Mouse (Mus musculus): Measurements from ENCODE around the gene Car9. TPM values are rescaled to one million over a fixed set of nuclear protein-coding genes. Genes with fewer than 3 reads are reported as not detected.

Car9 gene
- total and polyA plus RNA-seq, 2 experiments from 2014 or later = 0.14 to 0.65 TPM

- Histone ChIP-seq H3K36me3 (ENCODE audit: insufficient read depth) (peaks cover 24% of the 10 kb centered on the region), H3K4me3 (ENCODE audit: low read depth, low read length) (no peak overlapping the region), H3K27ac (ENCODE audit: low read depth, low read length) (no peak overlapping the region), H3K4me1 (ENCODE audit: insufficient read depth) (no peaks in the 10 kb centered on the region), H3K27me3 (ENCODE audit: insufficient read depth, low read length) (peaks cover 12% of the 10 kb centered on the region), H3K9ac (no peak overlapping the region), H3K9me3 (ENCODE audit: low read length) (no peaks in the 10 kb centered on the region), H3K4me2 (ENCODE audit: low read depth) (no peak overlapping the region)
- 0 out of 2 replicates have a peak, but pooled peaks have one; percentile 17 for TF ChIP-seq CTCF (IDR thresholded peaks at IDR 0.05; ENCODE audit: low read depth)
- 78% methylated on average over 9 of the region's 9 CpGs for WGBS
- ATAC-seq (no peak), DNase-seq (no peak)
Observed at GRCm38 (mm10) chr4:43528487-43528886, 21.7 kb downstream of the Car9 start.

- TF ChIP-seq CTCF (IDR thresholded peaks at IDR 0.05; ENCODE audit: low read depth) = no peak
- peaks cover 34% of the 10 kb centered on the region for H3K36me3 ChIP-seq (ENCODE audit: insufficient read depth)
- ATAC-seq = no peak
- H3K4me2 ChIP-seq (ENCODE audit: low read depth) = no peak overlapping the region
- WGBS = 75% methylated on average over 8 of the region's 8 CpGs
- H3K27me3 ChIP-seq (ENCODE audit: insufficient read depth, low read length) = no peaks in the 10 kb centered on the region
- H3K4me1 ChIP-seq (ENCODE audit: insufficient read depth) = no peaks in the 10 kb centered on the region
- H3K9me3 ChIP-seq (ENCODE audit: low read length) = no peaks in the 10 kb centered on the region
- no peak for DNase-seq
- H3K9ac ChIP-seq = no peak overlapping the region
- no peak overlapping the region for H3K4me3 ChIP-seq (ENCODE audit: low read depth, low read length)
- no peak overlapping the region for H3K27ac ChIP-seq (ENCODE audit: low read depth, low read length)
Observed at GRCm38 (mm10) chr4:43530081-43530501, 23.3 kb downstream of the Car9 start.

DNA sequence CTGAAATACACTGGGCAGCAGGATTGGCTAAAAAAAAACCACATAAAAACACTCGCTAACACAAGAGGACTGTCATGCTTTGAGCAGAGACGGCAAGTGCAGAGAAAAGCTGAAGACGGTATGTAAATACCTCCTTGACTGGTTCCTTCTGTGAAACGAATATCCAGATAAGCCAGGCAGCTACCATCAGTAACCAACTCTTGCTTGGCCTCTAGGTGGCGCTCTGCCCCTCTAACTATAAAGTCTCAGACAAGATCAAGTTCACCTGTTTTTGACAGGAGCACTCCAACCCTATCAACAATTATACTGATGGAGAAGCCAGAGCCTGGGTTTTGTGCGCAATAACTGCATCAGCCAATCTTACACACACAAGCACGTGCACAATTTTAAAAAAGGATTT, 23.8 kb downstream of the Car9 start:
- TF ChIP-seq CTCF (IDR thresholded peaks at IDR 0.05; ENCODE audit: low read depth) = peak; percentile 77
- H3K4me2 ChIP-seq (ENCODE audit: low read depth) = no peak overlapping the region
- peak; percentile 48 for ATAC-seq
- no peak overlapping the region for H3K4me3 ChIP-seq (ENCODE audit: low read depth, low read length)
- WGBS = 19% methylated on average over 7 of the region's 7 CpGs
- H3K27ac ChIP-seq (ENCODE audit: low read depth, low read length) = no peak overlapping the region
- peak; percentile 74 for DNase-seq
- H3K4me1 ChIP-seq (ENCODE audit: insufficient read depth) = no peaks in the 10 kb centered on the region
- H3K36me3 ChIP-seq (ENCODE audit: insufficient read depth) = peaks cover 38% of the 10 kb centered on the region
- no peaks in the 10 kb centered on the region for H3K27me3 ChIP-seq (ENCODE audit: insufficient read depth, low read length)
- no peaks in the 10 kb centered on the region for H3K9me3 ChIP-seq (ENCODE audit: low read length)
- no peak overlapping the region for H3K9ac ChIP-seq

- H3K36me3 ChIP-seq (ENCODE audit: insufficient read depth) = peaks cover 61% of the 10 kb centered on the region
Observed at GRCm38 (mm10) chr4:43533270-43533669, 26.5 kb downstream of the Car9 start.

GRCm38 (mm10) chr4:43535628-43536027, 28.9 kb downstream of the Car9 start:
- DNase-seq (no peak), ATAC-seq (no peak)
- Histone ChIP-seq H3K4me2 (ENCODE audit: low read depth) (no peak overlapping the region), H3K36me3 (ENCODE audit: insufficient read depth) (peaks cover 84% of the 10 kb centered on the region), H3K27me3 (ENCODE audit: insufficient read depth, low read length) (no peaks in the 10 kb centered on the region), H3K4me1 (ENCODE audit: insufficient read depth) (no peaks in the 10 kb centered on the region), H3K9me3 (ENCODE audit: low read length) (no peaks in the 10 kb centered on the region), H3K4me3 (ENCODE audit: low read depth, low read length) (no peak overlapping the region), H3K27ac (ENCODE audit: low read depth, low read length) (no peak overlapping the region), H3K9ac (no peak overlapping the region)
- 95% methylated on average over 8 of the region's 8 CpGs for WGBS
- TF ChIP-seq CTCF (IDR thresholded peaks at IDR 0.05; ENCODE audit: low read depth) = no peak

More at GRCm38 (mm10) chr4:43533270-43533669, 26.5 kb downstream of the Car9 start:
- Histone ChIP-seq H3K9ac (no peak overlapping the region), H3K4me3 (ENCODE audit: low read depth, low read length) (no peak overlapping the region), H3K27ac (ENCODE audit: low read depth, low read length) (no peak overlapping the region), H3K9me3 (ENCODE audit: low read length) (no peaks in the 10 kb centered on the region), H3K27me3 (ENCODE audit: insufficient read depth, low read length) (no peaks in the 10 kb centered on the region), H3K4me1 (ENCODE audit: insufficient read depth) (no peaks in the 10 kb centered on the region), H3K4me2 (ENCODE audit: low read depth) (no peak overlapping the region)
- WGBS = 92% methylated on average over 9 of the region's 9 CpGs
- DNase-seq (no peak), ATAC-seq (no peak)
- TF ChIP-seq CTCF (IDR thresholded peaks at IDR 0.05; ENCODE audit: low read depth) = no peak

- DNase-seq = no peak
- no peaks in the 10 kb centered on the region for H3K27me3 ChIP-seq (ENCODE audit: insufficient read depth, low read length)
- no peak overlapping the region for H3K4me3 ChIP-seq (ENCODE audit: low read depth, low read length)
- WGBS = 93% methylated on average over 9 of the region's 9 CpGs
- H3K4me1 ChIP-seq (ENCODE audit: insufficient read depth) = no peaks in the 10 kb centered on the region
- H3K4me2 ChIP-seq (ENCODE audit: low read depth) = no peak overlapping the region
- ATAC-seq = no peak
- no peak overlapping the region for H3K9ac ChIP-seq
- TF ChIP-seq CTCF (IDR thresholded peaks at IDR 0.05; ENCODE audit: low read depth) = no peak
- H3K9me3 ChIP-seq (ENCODE audit: low read length) = no peaks in the 10 kb centered on the region
- H3K36me3 ChIP-seq (ENCODE audit: insufficient read depth) = peaks cover 83% of the 10 kb centered on the region
- H3K27ac ChIP-seq (ENCODE audit: low read depth, low read length) = no peak overlapping the region
Observed at GRCm38 (mm10) chr4:43536031-43536430, 29.3 kb downstream of the Car9 start.

DNA sequence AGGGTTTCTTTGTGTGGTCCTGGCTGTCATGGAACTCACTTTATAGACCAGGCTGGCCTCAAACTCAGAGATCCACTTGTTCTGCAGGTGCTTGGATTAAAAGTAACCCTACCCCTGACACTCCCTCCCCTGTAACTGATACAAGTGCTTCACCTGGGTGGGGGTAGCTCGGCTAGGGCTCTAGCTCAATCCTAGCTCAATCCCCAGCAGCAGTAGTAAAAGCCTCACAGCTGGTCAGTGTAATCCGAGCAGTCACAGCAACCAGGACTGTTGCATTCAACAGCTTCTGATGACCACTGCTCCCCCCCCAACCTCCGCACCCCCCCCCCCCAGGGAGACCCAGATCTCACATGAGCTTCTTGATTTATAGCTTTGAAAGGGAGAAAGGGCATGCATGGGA, 35.3 kb downstream of the Car9 start:
- H3K27ac ChIP-seq (ENCODE audit: low read depth, low read length) = no peak overlapping the region
- DNase-seq = no peak
- peaks cover 89% of the 10 kb centered on the region for H3K36me3 ChIP-seq (ENCODE audit: insufficient read depth)
- no peak for ATAC-seq
- no peak overlapping the region for H3K4me2 ChIP-seq (ENCODE audit: low read depth)
- WGBS = 81% methylated on average over 3 of the region's 3 CpGs
- H3K4me3 ChIP-seq (ENCODE audit: low read depth, low read length) = no peak overlapping the region
- TF ChIP-seq CTCF (IDR thresholded peaks at IDR 0.05; ENCODE audit: low read depth) = no peak
- H3K4me1 ChIP-seq (ENCODE audit: insufficient read depth) = no peaks in the 10 kb centered on the region
- H3K27me3 ChIP-seq (ENCODE audit: insufficient read depth, low read length) = no peaks in the 10 kb centered on the region
- H3K9ac ChIP-seq = no peak overlapping the region
- H3K9me3 ChIP-seq (ENCODE audit: low read length) = no peaks in the 10 kb centered on the region

Data from forebrain, postnatal 0 days (tissue).